ENCODE assay signal across 10 mouse cellular contexts in the genomic region with DNA sequence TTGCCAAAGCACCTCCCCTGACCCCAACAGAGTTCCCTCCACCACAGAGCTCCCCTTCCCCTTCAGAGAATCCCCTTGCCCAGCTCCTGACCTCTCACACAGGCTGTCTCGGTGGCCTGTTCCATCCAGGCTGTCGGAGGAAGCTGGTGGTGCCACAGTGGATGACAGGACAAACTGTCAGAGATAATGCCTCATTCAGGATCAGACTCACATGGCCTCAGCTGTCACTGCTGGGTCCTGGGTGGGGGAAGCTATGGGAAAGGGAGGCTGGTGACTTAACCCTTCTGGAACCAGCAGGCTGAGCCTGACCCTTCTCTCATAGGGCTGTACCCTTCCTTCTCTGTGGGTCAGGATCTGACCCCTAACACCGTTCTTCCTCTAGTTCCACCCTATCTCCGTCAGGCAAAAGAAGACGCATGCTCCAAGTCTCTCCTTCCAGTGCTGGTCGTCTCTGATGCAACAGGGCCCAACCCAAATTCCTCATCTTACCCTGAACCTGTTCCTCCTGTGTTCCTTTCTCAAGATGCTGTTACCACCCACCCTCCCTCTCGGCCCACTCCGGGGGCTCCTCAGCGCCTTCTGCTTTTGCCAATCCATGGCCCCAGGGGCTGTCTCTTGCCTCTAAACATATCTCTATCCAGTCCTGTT. TPM values are rescaled to one million over a fixed set of nuclear protein-coding genes. Genes with fewer than 3 reads are reported as not detected.
DNase-seq lines count a peak whose midpoint lies in the region; ATAC-seq and TF ChIP-seq lines count a peak whose summit lies in the region.
"Had no signal": no experiment of that assay in that cellular context is flagged by ENCODE, and none has a peak within 500 bp of the region (broad histone marks: within the 10 kb centered on the region; RNA-seq: fewer than 3 reads in every experiment).

No protein-coding gene starts in this region.

- H3K36me3 ChIP-seq in heart, embryonic 13.5 days: no peaks in the 10 kb centered on the region
- H3K36me3 ChIP-seq in lung, embryonic 14.5 days (ENCODE audit: insufficient read depth): no peaks in the 10 kb centered on the region
- no peaks in the 10 kb centered on the region for H3K36me3 ChIP-seq in hindbrain, embryonic 12.5 days
- no peaks in the 10 kb centered on the region for H3K36me3 ChIP-seq in lung, postnatal 0 days (ENCODE audit: insufficient read depth, low read length)
- H3K36me3 ChIP-seq: forebrain, embryonic 10.5 days; midbrain, embryonic 13.5 days had no signal

- peak overlapping the region; percentile 76 for H3K4me2 ChIP-seq in heart, embryonic 13.5 days
- peak overlapping the region; percentile 61 for H3K4me2 ChIP-seq in lung, embryonic 14.5 days
- H3K4me2 ChIP-seq in hindbrain, embryonic 12.5 days (replicated peaks): peak overlapping the region; percentile 49; the same call in 1 of the 2 replicates
- H3K4me2 ChIP-seq in lung, postnatal 0 days (replicated peaks; ENCODE audit: low read depth, low read length): peak overlapping the region; percentile 65

- no peak for ATAC-seq in heart, embryonic 13.5 days (ENCODE audit: extremely low read depth, insufficient number of reproducible peaks, low FRiP score, low TSS enrichment)
- no peak for ATAC-seq in lung, embryonic 14.5 days (ENCODE audit: insufficient read depth)
- no peak for ATAC-seq in hindbrain, embryonic 12.5 days (ENCODE audit: low FRiP score)
- no peak for ATAC-seq in lung, postnatal 0 days
- ATAC-seq in inflammation-experienced regulatory T-cells, adult 6 months: no peak

- peaks cover 30% of the 10 kb centered on the region for H3K27me3 ChIP-seq in heart, embryonic 13.5 days (replicated peaks)
- no peaks in the 10 kb centered on the region for H3K27me3 ChIP-seq in lung, embryonic 14.5 days (ENCODE audit: insufficient read depth, low read length)
- H3K27me3 ChIP-seq in hindbrain, embryonic 12.5 days: peaks cover 13% of the 10 kb centered on the region
- H3K27me3 ChIP-seq in lung, postnatal 0 days (replicated peaks; ENCODE audit: insufficient read depth, low read length): no peaks in the 10 kb centered on the region

- peaks cover 18% of the 10 kb centered on the region for H3K4me1 ChIP-seq in heart, embryonic 13.5 days
- H3K4me1 ChIP-seq in lung, embryonic 14.5 days (ENCODE audit: insufficient read depth): no peaks in the 10 kb centered on the region
- peaks cover 5% of the 10 kb centered on the region; the same call in 1 of the 2 replicates for H3K4me1 ChIP-seq in hindbrain, embryonic 12.5 days
- no peaks in the 10 kb centered on the region for H3K4me1 ChIP-seq in lung, postnatal 0 days (ENCODE audit: insufficient read depth, low read depth, low read length)

- no peaks in the 10 kb centered on the region for H3K9me3 ChIP-seq in heart, embryonic 13.5 days
- H3K9me3 ChIP-seq in lung, embryonic 14.5 days (ENCODE audit: low read depth, low read length): no peaks in the 10 kb centered on the region
- H3K9me3 ChIP-seq in hindbrain, embryonic 12.5 days (replicated peaks): no peaks in the 10 kb centered on the region
- no peaks in the 10 kb centered on the region for H3K9me3 ChIP-seq in lung, postnatal 0 days (ENCODE audit: low read length)

- H3K9ac ChIP-seq in heart, embryonic 13.5 days: peak overlapping the region; percentile 69; the same call in 1 of the 2 replicates
- peak overlapping the region; percentile 17; the same call in 1 of the 2 replicates for H3K9ac ChIP-seq in lung, embryonic 14.5 days
- no peak overlapping the region for H3K9ac ChIP-seq in hindbrain, embryonic 12.5 days
- 0 out of 2 replicates have a peak overlapping the region, but pooled peaks have one; percentile 5 for H3K9ac ChIP-seq in lung, postnatal 0 days (replicated peaks; ENCODE audit: low read depth)

- H3K27ac ChIP-seq in heart, embryonic 13.5 days (replicated peaks): no peak overlapping the region
- H3K27ac ChIP-seq in lung, embryonic 14.5 days (ENCODE audit: low read depth): peak overlapping the region; percentile 86; the same call in 1 of the 2 replicates
- no peak overlapping the region for H3K27ac ChIP-seq in hindbrain, embryonic 12.5 days
- H3K27ac ChIP-seq in lung, postnatal 0 days (ENCODE audit: low read length): peak overlapping the region; percentile 83
- H3K27ac ChIP-seq: midbrain, embryonic 13.5 days had no signal

- TF ChIP-seq CTCF in lung, embryonic 14.5 days (IDR thresholded peaks at IDR 0.05; ENCODE audit: low read depth): no peak
- TF ChIP-seq CTCF in lung, postnatal 0 days (IDR thresholded peaks at IDR 0.05): no peak

- intact Hi-C loops in heart, postnatal 36 days (cut with DNase I): no loop called here

- WGBS in heart, embryonic 13.5 days: 44% methylated on average over 9 of the region's 9 CpGs
- 39% methylated on average over 9 of the region's 9 CpGs for WGBS in lung, embryonic 14.5 days
- 56% methylated on average over 9 of the region's 9 CpGs for WGBS in hindbrain, embryonic 12.5 days
- WGBS in lung, postnatal 0 days: 36% methylated on average over 9 of the region's 9 CpGs

- H3K4me3 ChIP-seq in heart, embryonic 13.5 days: peak overlapping the region; percentile 50
- peak overlapping the region; percentile 33 for H3K4me3 ChIP-seq in lung, embryonic 14.5 days (ENCODE audit: low read depth, low read length)
- H3K4me3 ChIP-seq in hindbrain, embryonic 12.5 days: no peak overlapping the region
- peak overlapping the region; percentile 31; the same call in 1 of the 2 replicates for H3K4me3 ChIP-seq in lung, postnatal 0 days (ENCODE audit: low read depth, low read length)

- no peak for TF ChIP-seq EP300 in lung, postnatal 0 days (IDR thresholded peaks at IDR 0.05)

- DNase-seq in heart, postnatal 36 days: no peak
- no peak for DNase-seq in lung, embryonic 14.5 days
- no peak for DNase-seq in lung, postnatal 14 days
- peak; percentile 45 for DNase-seq in lung, postnatal 0 days (ENCODE audit: low spot score)
- DNase-seq in thymus, postnatal 14 days: no peak

RNA-seq across cellular contexts. Expression of a gene that starts 1.2 kb away (rescaled TPM):
- polyA plus RNA-seq in heart, embryonic 13.5 days (2015; fragmentation: Nextera tagmentation; extraction: Ambion mirVana): 0.24 and 0.43 TPM in 2 replicates
- under 1 TPM in 1 of 2 experiments, not detected in 1; 0.33 TPM for total RNA-seq in heart, postnatal 36 days (2021)
- 3.3 and 3.6 TPM in 2 replicates for polyA plus RNA-seq in lung, embryonic 14.5 days (2014; fragmentation: Nextera tagmentation; extraction: Ambion mirVana)
- polyA plus RNA-seq in hindbrain, embryonic 12.5 days (2016; fragmentation: Nextera tagmentation; extraction: Ambion mirVana): 0.72 and 0.81 TPM in 2 replicates
- polyA plus RNA-seq in lung, postnatal 0 days (2015; fragmentation: Nextera tagmentation; extraction: Ambion mirVana): 16.7 and 17.4 TPM in 2 replicates
- polyA plus RNA-seq in inflammation-experienced regulatory T-cells, adult 6 months (2017; shearing (Covaris generic)): not detected
- polyA plus RNA-seq: midbrain, embryonic 13.5 days had no signal

RNA-seq across cellular contexts. Expression of a gene that starts 15.8 kb away (rescaled TPM):
- polyA plus RNA-seq in heart, embryonic 13.5 days (2015; fragmentation: Nextera tagmentation; extraction: Ambion mirVana): 0.36 and 0.75 TPM in 2 replicates
- not detected for total RNA-seq in heart, postnatal 36 days (2021)
- polyA plus RNA-seq in lung, embryonic 14.5 days (2014; fragmentation: Nextera tagmentation; extraction: Ambion mirVana): 9.0 and 10.3 TPM in 2 replicates
- polyA plus RNA-seq in hindbrain, embryonic 12.5 days (2016; fragmentation: Nextera tagmentation; extraction: Ambion mirVana): 0.50 and 1.2 TPM in 2 replicates
- 23.1 and 23.2 TPM in 2 replicates for polyA plus RNA-seq in lung, postnatal 0 days (2015; fragmentation: Nextera tagmentation; extraction: Ambion mirVana)
- polyA plus RNA-seq in inflammation-experienced regulatory T-cells, adult 6 months (2017; shearing (Covaris generic)): not detected

RNA-seq across cellular contexts. Expression of a gene that starts 52.8 kb away (rescaled TPM):
- polyA plus RNA-seq in heart, embryonic 13.5 days (2015; fragmentation: Nextera tagmentation; extraction: Ambion mirVana): 57.7 and 61.1 TPM in 2 replicates
- total RNA-seq in heart, postnatal 36 days (2021): 10 to 100 TPM; 66.5 to 81.4 TPM
- 52.7 and 54.2 TPM in 2 replicates for polyA plus RNA-seq in lung, embryonic 14.5 days (2014; fragmentation: Nextera tagmentation; extraction: Ambion mirVana)
- 19.0 and 21.1 TPM in 2 replicates for polyA plus RNA-seq in hindbrain, embryonic 12.5 days (2016; fragmentation: Nextera tagmentation; extraction: Ambion mirVana)
- polyA plus RNA-seq in lung, postnatal 0 days (2015; fragmentation: Nextera tagmentation; extraction: Ambion mirVana): 108 and 119 TPM in 2 replicates
- not detected for polyA plus RNA-seq in inflammation-experienced regulatory T-cells, adult 6 months (2017; shearing (Covaris generic))

Comparison
In these comparisons a context has a peak if more than half of its experiments do, and no peak if none do; other contexts are left out.
1. H3K27ac ChIP-seq: peak in lung, embryonic 14.5 days (single experiment) and lung, postnatal 0 days (single experiment); none in heart, embryonic 13.5 days (single experiment) and hindbrain, embryonic 12.5 days (single experiment).
2. RNA of a gene that starts 52.8 kb away (polyA plus RNA-seq): 108 to 119 TPM in lung, postnatal 0 days, 57.7 to 61.1 TPM in heart, embryonic 13.5 days, 52.7 to 54.2 TPM in lung, embryonic 14.5 days and 19.0 to 21.1 TPM in hindbrain, embryonic 12.5 days; not detected in inflammation-experienced regulatory T-cells, adult 6 months; every median in the first group is over 10 times any median in the second.
3. Peak in every context shown above with its lines, with median percentiles within 50 percentile points of each other: H3K4me2 ChIP-seq.